Mouse (Mus musculus) CH12.LX (cell line): Measurements from ENCODE around the gene Tmc7. TPM values are rescaled to one million over a fixed set of nuclear protein-coding genes. Genes with fewer than 3 reads are reported as not detected.
A peak's percentile ranks its signal among the peaks of the same experiment; 100 is the strongest.

ENCODE experiments used
- DNase-seq: peaks from one replicate; pipeline ENCODE4 v3.0.0-alpha.2; 2013; ENCODE audit errors: extremely low read depth
- H3K27ac ChIP-seq: 2 replicates; pipeline ENCODE4 v1.5.1; 2012; ENCODE audit warnings: low read depth, mild to moderate bottlenecking, control low read depth, moderate library complexity; ENCODE audit not compliant: insufficient read depth
- H3K27me3 ChIP-seq: replicated peaks from 2 replicates; pipeline ENCODE3; 2012; ENCODE audit warnings: inconsistent platforms
- H3K36me3 ChIP-seq, 2 experiments: replicated peaks in 1 of 2; 2 replicates each; pipeline versions ENCODE3 to v1.6.1; 2012; ENCODE audit warnings: inconsistent platforms in 1 of 2, low read length in 1 of 2, mild to moderate bottlenecking in 1 of 2, mixed read lengths in 1 of 2, moderate library complexity in 1 of 2; ENCODE audit not compliant: control insufficient read depth in 1 of 2, insufficient read depth in 1 of 2
- H3K4me1 ChIP-seq, 2 experiments: 2 replicates each; pipeline ENCODE4 v1.6.1; 2012; ENCODE audit warnings: inconsistent platforms in 1 of 2, moderate library complexity in 1 of 2; ENCODE audit not compliant: insufficient read depth in 2 of 2, control insufficient read depth in 1 of 2
- H3K4me2 ChIP-seq: 2 replicates; pipeline ENCODE4 v1.6.1; 2012; ENCODE audit warnings: low read depth, mild to moderate bottlenecking, control low read depth; ENCODE audit not compliant: poor library complexity, insufficient read depth, severe bottlenecking
- H3K4me3 ChIP-seq, 3 experiments: fragments of 150-350 bp in 1 of 3; sonication (generic) in 1 of 3; replicated peaks in 1 of 3; 2 replicates each; pipeline versions ENCODE3 to v1.5.1; 2011 to 2012; ENCODE audit warnings: low read depth in 2 of 3, low read length in 2 of 3, mild to moderate bottlenecking in 2 of 3, moderate library complexity in 2 of 3, control low read depth in 1 of 3, improper control_type of control experiment in 1 of 3, inconsistent platforms in 1 of 3, mixed read lengths in 1 of 3; ENCODE audit not compliant: poor library complexity in 1 of 3
- H3K79me2 ChIP-seq: replicated peaks from 2 replicates; pipeline ENCODE4 v1.6.1; 2012; ENCODE audit warnings: mild to moderate bottlenecking, moderate library complexity; ENCODE audit not compliant: control insufficient read depth, poor library complexity, insufficient read depth, severe bottlenecking; ENCODE audit errors: extremely low read depth
- H3K9ac ChIP-seq: 2 replicates; pipeline ENCODE4 v1.6.1; 2012; ENCODE audit warnings: low read depth, mild to moderate bottlenecking, control low read depth, moderate library complexity; ENCODE audit not compliant: insufficient read depth
- H3K9me3 ChIP-seq: replicated peaks from 2 replicates; pipeline ENCODE3; 2012; ENCODE audit warnings: low read length, inconsistent platforms, mixed read lengths
- CTCF ChIP-seq, 2 experiments: IDR thresholded peaks in 1 of 2; conservative IDR thresholded peaks in 1 of 2; 2 replicates each; pipeline ENCODE4 v1.5.1; 2011 to 2012; ENCODE audit warnings: low read depth in 2 of 2, low read length in 2 of 2, improper control_type of control experiment in 1 of 2, inconsistent platforms in 1 of 2, mild to moderate bottlenecking in 1 of 2, moderate library complexity in 1 of 2
- E2F4 ChIP-seq: IDR thresholded peaks from 2 replicates; pipeline ENCODE4 v1.6.1; 2011; ENCODE audit warnings: low read depth, low read length, improper control_type of control experiment; ENCODE audit not compliant: insufficient replicate concordance
- HCFC1 ChIP-seq: IDR thresholded peaks from 2 replicates; pipeline ENCODE4 v1.6.1; 2012; ENCODE audit warnings: low read depth, mild to moderate bottlenecking, inconsistent platforms, low read length, improper control_type of control experiment
- JUN ChIP-seq: IDR thresholded peaks from 2 replicates; pipeline ENCODE4 v1.6.1; 2011; ENCODE audit warnings: low read depth, mild to moderate bottlenecking, low read length, improper control_type of control experiment, moderate library complexity; ENCODE audit not compliant: insufficient read depth
- JUND ChIP-seq: conservative IDR thresholded peaks from 2 replicates; pipeline ENCODE4 v1.6.1; 2011; ENCODE audit warnings: low read depth, low read length, improper control_type of control experiment
- MAX ChIP-seq: IDR thresholded peaks from 2 replicates; pipeline ENCODE4 v1.6.1; 2011; ENCODE audit warnings: low read length, improper control_type of control experiment
- MAZ ChIP-seq: IDR thresholded peaks from 2 replicates; pipeline ENCODE4 v1.6.1; 2012; ENCODE audit warnings: low read depth, mild to moderate bottlenecking, inconsistent platforms, low read length, improper control_type of control experiment, moderate library complexity
- MXI1 ChIP-seq: IDR thresholded peaks from 2 replicates; pipeline ENCODE4 v1.6.1; 2011; ENCODE audit warnings: mild to moderate bottlenecking, low read depth, low read length, improper control_type of control experiment
- POLR2A ChIP-seq: IDR thresholded peaks from 2 replicates; pipeline ENCODE4 v1.6.1; 2011; ENCODE audit warnings: low read depth, mild to moderate bottlenecking, improper control_type of control experiment, low read length
- RAD21 ChIP-seq: IDR thresholded peaks from 2 replicates; pipeline ENCODE4 v1.6.1; 2011; ENCODE audit warnings: low read depth, mild to moderate bottlenecking, low read length, improper control_type of control experiment, moderate library complexity
- RCOR1 ChIP-seq: conservative IDR thresholded peaks from 2 replicates; pipeline ENCODE4 v1.6.1; 2012; ENCODE audit warnings: low read depth, mild to moderate bottlenecking, inconsistent platforms, low read length, improper control_type of control experiment
- TBP ChIP-seq: conservative IDR thresholded peaks from 2 replicates; pipeline ENCODE4 v1.6.1; 2011; ENCODE audit warnings: low read depth, low read length, improper control_type of control experiment
- UBTF ChIP-seq: IDR thresholded peaks from 2 replicates; pipeline ENCODE4 v1.6.1; 2012; ENCODE audit warnings: low read depth, mild to moderate bottlenecking, inconsistent platforms, low read length, improper control_type of control experiment, moderate library complexity
- USF2 ChIP-seq: conservative IDR thresholded peaks from 2 replicates; pipeline ENCODE4 v1.6.1; 2011; ENCODE audit warnings: low read depth, low read length, improper control_type of control experiment
- ZC3H11A ChIP-seq: IDR thresholded peaks from 2 replicates; pipeline ENCODE4 v1.6.1; 2012; ENCODE audit warnings: low read depth, mild to moderate bottlenecking, inconsistent platforms, low read length, improper control_type of control experiment
- ZMIZ1 ChIP-seq: IDR thresholded peaks from 2 replicates; pipeline ENCODE4 v1.6.1; 2012; ENCODE audit warnings: low read depth, mild to moderate bottlenecking, inconsistent platforms, low read length, improper control_type of control experiment
- dilution Hi-C: fragments of 300-500 bp; cut with MboI; formaldehyde crosslinking; loops from 2 replicates; pipeline ENCODE4 v1.14.3; 2020; ENCODE audit warnings: low sequenced_read_pairs; ENCODE audit not compliant: extremely low pct_unique_long_range_greater_than_20kb, extremely low pct_ligation_motif_present
- in situ Hi-C: fragments of 300-500 bp; cut with MboI; formaldehyde crosslinking; loops from 3 replicates; pipeline ENCODE4 v1.14.3; 2019; ENCODE audit warnings: low sequenced_read_pairs, low pct_ligation_motif_present, low pct_unique_long_range_greater_than_20kb, mixed read lengths
- polyA plus RNA-seq: library from polyadenylated mRNA; unstranded; fragments of >175 nt; gene quantifications from 2 replicates; pipeline ENCODE4 v1.2.1, GENCODE M21; 2012; ENCODE audit warnings: low read depth; ENCODE audit not compliant: insufficient read length
- total RNA-seq, 2 experiments: library from RNA; depleted of rRNA; stranded (reverse); fragments of 300-350 nt in 1 of 2; fragments of >200 nt in 1 of 2; gene quantifications; 2 replicates each; pipeline ENCODE4 v1.2.3; 2012 to 2014

Gene Tmc7
- total and polyA plus RNA-seq, 3 experiments, result 0.13 TPM; not detected in 2

DNA sequence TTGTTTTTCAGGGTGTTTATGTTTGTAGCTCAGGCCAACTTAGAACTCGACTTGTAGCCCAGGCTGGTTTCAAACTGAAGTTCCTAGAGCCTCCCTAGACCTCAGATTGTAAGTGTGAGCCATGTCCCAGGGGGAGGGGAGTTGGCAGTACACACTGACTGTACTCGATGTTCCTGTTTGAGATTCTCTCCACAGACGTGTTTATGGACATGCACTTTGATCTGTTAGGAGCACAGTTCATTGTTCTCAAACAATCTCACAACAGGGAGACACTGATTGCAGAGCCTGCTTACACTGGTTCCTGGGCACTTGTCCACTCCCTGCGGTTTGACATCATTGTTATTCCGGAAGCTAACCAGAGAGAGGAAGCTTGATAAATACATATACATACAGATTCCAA lies 12.5 kb downstream of the Tmc7 start:
- no peaks in the 10 kb centered on the region for H3K79me2 ChIP-seq
- H3K4me1 ChIP-seq, result peaks cover 3 to 10% of the 10 kb centered on the region in 2 experiments; a peak in 2 of 4 replicates
- no peak overlapping the region for H3K27ac ChIP-seq
- H3K4me2 ChIP-seq, result no peak overlapping the region
- dilution Hi-C loops (no loop called here), in situ Hi-C loops (no loop called here)
- TF ChIP-seq UBTF, result no peak
- no peak for TF ChIP-seq USF2
- no peak for TF ChIP-seq RCOR1
- no peak for TF ChIP-seq ZC3H11A
- no peak for TF ChIP-seq RAD21
- no peak for TF ChIP-seq JUND
- TF ChIP-seq TBP, result no peak
- TF ChIP-seq ZMIZ1, result no peak
- TF ChIP-seq MAX, result no peak
- no peak for TF ChIP-seq MAZ
- TF ChIP-seq HCFC1, result no peak
- no peak for TF ChIP-seq MXI1
- no peaks in the 10 kb centered on the region for H3K9me3 ChIP-seq
- H3K36me3 ChIP-seq, result no peaks in the 10 kb centered on the region
- no peak for DNase-seq
- no peak overlapping the region for H3K4me3 ChIP-seq
- H3K27me3 ChIP-seq, result peaks cover 23% of the 10 kb centered on the region
- no peak overlapping the region for H3K9ac ChIP-seq

DNA sequence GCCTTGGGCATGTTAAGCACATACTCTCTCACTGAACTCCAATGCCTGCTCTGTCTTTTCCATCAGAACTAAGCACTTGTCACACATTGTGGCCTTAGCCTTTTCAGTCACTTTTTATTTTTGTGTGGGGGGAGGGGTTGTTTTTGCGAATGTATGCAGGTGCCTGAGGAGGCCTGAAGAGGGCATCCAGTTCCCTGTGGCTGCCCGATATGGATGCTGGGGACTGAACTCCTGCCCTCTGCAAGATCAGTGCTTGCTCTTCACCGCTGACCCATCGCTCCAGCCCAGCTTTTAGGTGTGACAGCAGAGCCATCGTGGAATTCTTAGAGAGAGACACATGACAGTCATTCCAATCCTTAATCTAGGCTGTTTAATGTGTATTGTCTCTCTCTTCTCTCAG lies 13.2 kb downstream of the Tmc7 start:
- H3K4me1 ChIP-seq, result peaks cover 3% of the 10 kb centered on the region in 2 experiments; a peak in 1 of 4 replicates
- H3K4me3 ChIP-seq, result no peak overlapping the region
- H3K79me2 ChIP-seq, result no peaks in the 10 kb centered on the region
- DNase-seq, result no peak
- in situ Hi-C loops, result no loop called here
- no peak overlapping the region for H3K27ac ChIP-seq
- no peak overlapping the region for H3K9ac ChIP-seq
- no peaks in the 10 kb centered on the region for H3K36me3 ChIP-seq
- no peak overlapping the region for H3K4me2 ChIP-seq
- TF ChIP-seq ZC3H11A, result no peak
- TF ChIP-seq CTCF (conservative IDR thresholded peaks at IDR 0.05 in 1 of 2, IDR thresholded peaks at IDR 0.05 in 1 of 2; ENCODE audit: low read depth in 2 of 2, low read length in 2 of 2), result peak in 1 of 2 experiments; percentile 25; a peak in 1 of 4 replicates
- no peak for TF ChIP-seq USF2
- no peak for TF ChIP-seq JUN
- TF ChIP-seq ZMIZ1, result no peak
- TF ChIP-seq TBP, result no peak
- no peak for TF ChIP-seq POLR2A
- no peak for TF ChIP-seq MXI1
- TF ChIP-seq E2F4, result no peak
- H3K27me3 ChIP-seq, result peaks cover 26% of the 10 kb centered on the region
- dilution Hi-C loops, result no loop called here
- no peaks in the 10 kb centered on the region for H3K9me3 ChIP-seq
